Mouse (Mus musculus) c-Kit-positive CD71-negative TER-119-negative erythroid progenitor cells, embryonic 14.5 days (primary cell): ENCODE measurements around the gene Rsrc1.

Experiments used
- DNase-seq: peaks from one replicate; pipeline ENCODE4 v3.0.0-alpha.2; 2013; ENCODE audit warnings: low read depth

Gene Rsrc1

GRCm38 (mm10) chr3:67372194-67372593 is 391.0 kb downstream of the Rsrc1 start:
- no peak for DNase-seq

DNA sequence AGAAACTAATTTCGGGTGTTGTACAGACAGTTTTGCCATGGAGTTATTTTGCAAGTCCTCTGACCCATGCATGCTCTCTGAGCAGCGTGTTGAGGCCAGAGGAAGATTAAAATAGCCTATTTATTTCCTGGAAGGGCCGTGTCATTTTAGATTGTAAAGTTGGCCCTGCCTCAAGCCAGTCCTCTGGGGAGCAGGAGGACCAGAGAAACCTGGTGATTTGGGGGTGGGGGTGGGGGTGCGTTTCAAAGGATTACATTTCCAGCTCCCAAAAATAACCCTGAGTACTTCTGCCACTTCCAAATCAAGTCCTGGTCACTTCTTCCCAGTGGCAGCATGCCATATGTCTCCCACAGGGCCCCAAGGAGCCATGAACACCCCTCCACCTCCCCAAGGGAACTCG is 391.6 kb downstream of the Rsrc1 start:
- no peak for DNase-seq

DNA sequence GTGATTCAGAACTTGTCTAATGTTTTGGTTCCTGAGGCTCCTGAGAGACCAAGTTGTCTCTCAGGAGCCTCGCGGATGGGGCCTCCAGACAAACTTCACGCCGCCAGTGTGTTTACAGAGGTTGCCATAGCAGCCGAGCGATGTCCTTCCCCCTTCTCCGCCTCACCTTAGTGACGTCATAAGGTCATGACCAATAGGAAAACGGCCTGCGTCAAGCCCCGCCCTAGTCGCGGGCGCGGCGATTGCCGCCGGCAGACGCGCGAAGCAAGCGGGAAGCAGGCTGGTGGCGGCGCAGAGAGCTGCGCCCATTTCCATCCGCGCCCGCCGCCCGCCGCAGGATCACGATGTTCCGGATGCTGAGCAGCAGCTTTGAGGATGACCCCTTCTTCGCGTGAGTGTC is 392.7 kb downstream of the Rsrc1 start, which contains the start of gene Mlf1:
Gene Mlf1, plus strand, starts transcription at position 226 of the 400 bp plus-strand sequence.
- DNase-seq, result peak; percentile 82

GRCm38 (mm10) chr3:67374360-67374778 is 393.2 kb downstream of the Rsrc1 start:
- DNase-seq, result no peak

DNA sequence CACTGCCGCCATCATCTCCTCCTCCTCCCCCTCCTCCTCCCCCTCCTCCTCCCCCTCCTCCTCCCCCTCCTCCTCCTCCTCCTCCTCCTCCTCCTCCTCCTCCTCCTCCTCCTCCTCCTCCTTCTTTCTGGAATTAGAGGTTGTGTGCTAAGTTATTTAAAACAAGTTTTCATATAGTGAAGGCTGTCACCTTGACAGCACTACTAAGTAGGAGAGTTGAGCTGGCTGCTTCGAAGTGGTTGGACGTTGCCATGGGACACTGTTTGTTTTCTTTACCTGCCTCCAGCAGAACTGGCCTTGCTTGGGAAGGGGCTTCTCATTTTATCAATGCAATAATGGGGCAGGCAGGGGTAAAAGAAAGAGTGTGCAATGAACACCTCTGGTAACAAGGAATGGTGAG is 393.9 kb downstream of the Rsrc1 start, which contains the start of gene Gm17402:
Gene Gm17402, minus strand, starts transcription at position 101 of the 400 bp plus-strand sequence.
- no peak for DNase-seq

DNA sequence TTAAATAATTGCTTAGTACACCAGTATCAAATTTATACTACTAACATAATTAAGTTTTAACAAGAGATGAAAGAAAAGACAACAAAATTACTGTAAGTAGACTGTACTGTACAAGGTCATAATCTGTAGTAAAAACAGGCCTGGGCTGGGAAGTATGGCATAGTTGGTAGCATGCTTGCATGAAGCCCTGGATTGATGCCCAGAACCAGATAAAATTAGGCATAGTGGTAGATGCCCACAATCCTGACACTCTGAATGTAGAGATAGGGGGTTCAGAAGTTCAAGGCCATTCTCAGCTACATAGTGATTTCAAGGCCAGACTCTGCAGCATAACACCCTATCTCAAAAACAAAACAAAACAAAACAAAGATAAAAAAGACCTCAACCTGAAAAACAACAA is 397.0 kb downstream of the Rsrc1 start:
- no peak for DNase-seq
